Mouse (Mus musculus) CH12.LX (cell line): ENCODE measurements around the gene Cep170b.

ENCODE experiments used
- CTCF ChIP-seq, 2 experiments: IDR thresholded peaks in 1 of 2; conservative IDR thresholded peaks in 1 of 2; 2 replicates each; pipeline ENCODE4 v1.5.1; 2011 to 2012; ENCODE audit warnings: low read depth in 2 of 2, low read length in 2 of 2, improper control_type of control experiment in 1 of 2, inconsistent platforms in 1 of 2, mild to moderate bottlenecking in 1 of 2, moderate library complexity in 1 of 2
- E2F4 ChIP-seq: IDR thresholded peaks from 2 replicates; pipeline ENCODE4 v1.6.1; 2011; ENCODE audit warnings: low read depth, low read length, improper control_type of control experiment; ENCODE audit not compliant: insufficient replicate concordance
- EP300 ChIP-seq: IDR thresholded peaks from 2 replicates; pipeline ENCODE4 v1.6.1; 2011; ENCODE audit warnings: low read length, improper control_type of control experiment
- GABPA ChIP-seq: IDR thresholded peaks from 2 replicates; pipeline ENCODE4 v1.6.1; 2012; ENCODE audit warnings: low read depth, low read length, improper control_type of control experiment, inconsistent platforms; ENCODE audit not compliant: insufficient replicate concordance
- KAT2A ChIP-seq: IDR thresholded peaks from 2 replicates; pipeline ENCODE4 v1.6.1; 2012; ENCODE audit warnings: low read length, improper control_type of control experiment, inconsistent platforms; ENCODE audit not compliant: insufficient replicate concordance
- MAX ChIP-seq: IDR thresholded peaks from 2 replicates; pipeline ENCODE4 v1.6.1; 2011; ENCODE audit warnings: low read length, improper control_type of control experiment
- MAZ ChIP-seq: IDR thresholded peaks from 2 replicates; pipeline ENCODE4 v1.6.1; 2012; ENCODE audit warnings: low read depth, mild to moderate bottlenecking, inconsistent platforms, low read length, improper control_type of control experiment, moderate library complexity
- MEF2A ChIP-seq: IDR thresholded peaks from 2 replicates; pipeline ENCODE4 v1.6.1; 2014; ENCODE audit warnings: low read depth, mild to moderate bottlenecking, inconsistent platforms, low read length, improper control_type of control experiment, borderline replicate concordance
- POLR2A ChIP-seq: IDR thresholded peaks from 2 replicates; pipeline ENCODE4 v1.6.1; 2011; ENCODE audit warnings: low read depth, mild to moderate bottlenecking, improper control_type of control experiment, low read length
- RCOR1 ChIP-seq: conservative IDR thresholded peaks from 2 replicates; pipeline ENCODE4 v1.6.1; 2012; ENCODE audit warnings: low read depth, mild to moderate bottlenecking, inconsistent platforms, low read length, improper control_type of control experiment
- SIN3A ChIP-seq: IDR thresholded peaks from 2 replicates; pipeline ENCODE4 v1.6.1; 2012; ENCODE audit warnings: low read length, improper control_type of control experiment, inconsistent platforms
- TCF12 ChIP-seq: IDR thresholded peaks from 2 replicates; pipeline ENCODE4 v1.6.1; 2014; ENCODE audit warnings: low read depth, mild to moderate bottlenecking, inconsistent platforms, low read length, improper control_type of control experiment

DNA sequence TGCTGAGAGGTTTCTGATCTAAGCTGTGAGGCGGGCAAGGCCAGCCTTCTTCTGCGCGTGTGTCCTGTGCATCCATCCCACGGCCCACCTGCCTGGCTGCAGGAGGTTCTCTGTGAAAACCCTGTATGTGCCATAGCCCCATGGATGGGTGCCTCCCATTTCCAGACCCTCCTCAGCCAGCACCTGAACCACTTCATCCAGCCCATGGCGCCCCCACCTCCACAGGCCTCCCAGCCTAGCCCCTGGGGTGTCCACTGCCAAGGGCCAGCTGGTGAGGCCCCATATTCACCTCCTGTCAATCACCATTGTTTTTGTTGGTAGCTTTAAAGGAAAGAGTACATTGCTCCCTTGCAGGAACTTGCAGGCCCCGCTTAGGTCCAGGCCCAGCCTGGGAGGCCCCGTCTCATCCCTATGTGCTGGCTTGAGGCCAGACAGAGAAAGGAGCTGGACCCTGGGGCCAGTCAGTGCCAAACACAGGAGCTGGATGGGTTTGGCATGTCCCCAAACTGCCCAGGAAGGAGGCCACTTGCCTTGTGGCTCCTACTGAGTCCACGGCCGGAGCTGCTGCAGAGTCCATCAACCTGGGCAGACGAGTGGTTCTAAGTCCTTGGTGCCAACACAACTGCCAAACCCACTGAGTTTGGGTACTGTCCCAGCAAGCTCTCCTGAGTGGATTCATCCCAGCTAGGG, 24.8 kb downstream of the Cep170b start:
- TF ChIP-seq E2F4 (no peak), KAT2A (no peak), GABPA (no peak), MAX (no peak), MEF2A (no peak), CTCF (conservative IDR thresholded peaks at IDR 0.05 in 1 of 2, IDR thresholded peaks at IDR 0.05 in 1 of 2; ENCODE audit: low read depth in 2 of 2, low read length in 2 of 2) (no peak), EP300 (no peak), RCOR1 (no peak), TCF12 (no peak), SIN3A (no peak), MAZ (no peak), POLR2A (no peak)
